Mouse (Mus musculus): ENCODE results near the gene Dlgap1. TPM values are rescaled to one million over a fixed set of nuclear protein-coding genes. Genes with fewer than 3 reads are reported as not detected.

Gene Dlgap1
- polyA plus RNA-seq, 1 experiment = 0.06 TPM

- H3K27ac ChIP-seq (ENCODE audit: insufficient read depth, low read length) = no peak overlapping the region
- WGBS = 60% methylated on average over 2 of the region's 2 CpGs
- TF ChIP-seq CTCF (IDR thresholded peaks at IDR 0.05; ENCODE audit: extremely low read depth, insufficient read depth, insufficient read length, insufficient replicate concordance) (no peak), POLR2A (IDR thresholded peaks at IDR 0.05; ENCODE audit: low read depth, low read length) (no peak)
These were observed 333.8 kb downstream of the Dlgap1 start for GRCm38 (mm10) chr17:70302656-70303055.

GRCm38 (mm10) chr17:70305021-70305420, 336.1 kb downstream of the Dlgap1 start:
- 71% methylated on average over 5 of the region's 5 CpGs for WGBS
- DNase-seq (ENCODE audit: low read depth in 1 of 2, low spot score in 2 of 2) = no peak

More at GRCm38 (mm10) chr17:70302656-70303055, 333.8 kb downstream of the Dlgap1 start:
- Histone ChIP-seq H3K27me3 (ENCODE audit: control insufficient read depth, insufficient read depth, low read length) (no peaks in the 10 kb centered on the region), H3K36me3 (ENCODE audit: control insufficient read depth, insufficient read depth, low read length) (no peaks in the 10 kb centered on the region), H3K4me3 (ENCODE audit: extremely low read depth, insufficient read depth, insufficient read length) (no peak overlapping the region), H3K4me1 (ENCODE audit: control insufficient read depth, insufficient read depth, insufficient read length) (no peaks in the 10 kb centered on the region)
- DNase-seq (ENCODE audit: low read depth in 1 of 2, low spot score in 2 of 2) = no peak

GRCm38 (mm10) chr17:70307418-70308176, 338.7 kb downstream of the Dlgap1 start:
- Histone ChIP-seq H3K36me3 (ENCODE audit: control insufficient read depth, insufficient read depth, low read length) (no peaks in the 10 kb centered on the region), H3K4me3 (ENCODE audit: extremely low read depth, insufficient read depth, insufficient read length) (no peak overlapping the region), H3K27me3 (ENCODE audit: control insufficient read depth, insufficient read depth, low read length) (no peaks in the 10 kb centered on the region), H3K4me1 (ENCODE audit: control insufficient read depth, insufficient read depth, insufficient read length) (no peaks in the 10 kb centered on the region), H3K27ac (ENCODE audit: insufficient read depth, low read length) (no peak overlapping the region)
- no peak for TF ChIP-seq CTCF (IDR thresholded peaks at IDR 0.05; ENCODE audit: extremely low read depth, insufficient read depth, insufficient read length, insufficient replicate concordance)
- no peak for TF ChIP-seq POLR2A (IDR thresholded peaks at IDR 0.05; ENCODE audit: low read depth, low read length)
- no peak for DNase-seq (ENCODE audit: low read depth in 1 of 2, low spot score in 2 of 2)
- 86% methylated on average over 11 of the region's 11 CpGs for WGBS

More at GRCm38 (mm10) chr17:70305021-70305420, 336.1 kb downstream of the Dlgap1 start:
- no peak for TF ChIP-seq CTCF (IDR thresholded peaks at IDR 0.05; ENCODE audit: extremely low read depth, insufficient read depth, insufficient read length, insufficient replicate concordance)
- TF ChIP-seq POLR2A (IDR thresholded peaks at IDR 0.05; ENCODE audit: low read depth, low read length) = no peak
- Histone ChIP-seq H3K27me3 (ENCODE audit: control insufficient read depth, insufficient read depth, low read length) (no peaks in the 10 kb centered on the region), H3K4me1 (ENCODE audit: control insufficient read depth, insufficient read depth, insufficient read length) (no peaks in the 10 kb centered on the region), H3K36me3 (ENCODE audit: control insufficient read depth, insufficient read depth, low read length) (no peaks in the 10 kb centered on the region), H3K27ac (ENCODE audit: insufficient read depth, low read length) (no peak overlapping the region), H3K4me3 (ENCODE audit: extremely low read depth, insufficient read depth, insufficient read length) (no peak overlapping the region)

- 84% methylated on average over 22 of the region's 22 CpGs for WGBS
- TF ChIP-seq POLR2A (IDR thresholded peaks at IDR 0.05; ENCODE audit: low read depth, low read length) (no peak), CTCF (IDR thresholded peaks at IDR 0.05; ENCODE audit: extremely low read depth, insufficient read depth, insufficient read length, insufficient replicate concordance) (no peak)
- Histone ChIP-seq H3K36me3 (ENCODE audit: control insufficient read depth, insufficient read depth, low read length) (no peaks in the 10 kb centered on the region), H3K27ac (ENCODE audit: insufficient read depth, low read length) (no peak overlapping the region), H3K4me1 (ENCODE audit: control insufficient read depth, insufficient read depth, insufficient read length) (no peaks in the 10 kb centered on the region), H3K4me3 (ENCODE audit: extremely low read depth, insufficient read depth, insufficient read length) (no peak overlapping the region), H3K27me3 (ENCODE audit: control insufficient read depth, insufficient read depth, low read length) (no peaks in the 10 kb centered on the region)
- DNase-seq (ENCODE audit: low read depth in 1 of 2, low spot score in 2 of 2) = no peak
These were observed 339.7 kb downstream of the Dlgap1 start for GRCm38 (mm10) chr17:70308364-70309231.

GRCm38 (mm10) chr17:70316327-70316726, 347.5 kb downstream of the Dlgap1 start:
- 76% methylated on average over 5 of the region's 5 CpGs for WGBS
- H3K27ac ChIP-seq (ENCODE audit: insufficient read depth, low read length) = no peak overlapping the region

GRCm38 (mm10) chr17:70317779-70318178, 348.9 kb downstream of the Dlgap1 start:
- Histone ChIP-seq H3K4me3 (ENCODE audit: extremely low read depth, insufficient read depth, insufficient read length) (no peak overlapping the region), H3K4me1 (ENCODE audit: control insufficient read depth, insufficient read depth, insufficient read length) (no peaks in the 10 kb centered on the region), H3K27me3 (ENCODE audit: control insufficient read depth, insufficient read depth, low read length) (no peaks in the 10 kb centered on the region), H3K27ac (ENCODE audit: insufficient read depth, low read length) (no peak overlapping the region), H3K36me3 (ENCODE audit: control insufficient read depth, insufficient read depth, low read length) (no peaks in the 10 kb centered on the region)
- 83% methylated on average over 7 of the region's 7 CpGs for WGBS
- no peak for DNase-seq (ENCODE audit: low read depth in 1 of 2, low spot score in 2 of 2)
- TF ChIP-seq POLR2A (IDR thresholded peaks at IDR 0.05; ENCODE audit: low read depth, low read length) (no peak), CTCF (IDR thresholded peaks at IDR 0.05; ENCODE audit: extremely low read depth, insufficient read depth, insufficient read length, insufficient replicate concordance) (no peak)

More at GRCm38 (mm10) chr17:70316327-70316726, 347.5 kb downstream of the Dlgap1 start:
- TF ChIP-seq CTCF (IDR thresholded peaks at IDR 0.05; ENCODE audit: extremely low read depth, insufficient read depth, insufficient read length, insufficient replicate concordance) (no peak), POLR2A (IDR thresholded peaks at IDR 0.05; ENCODE audit: low read depth, low read length) (no peak)
- Histone ChIP-seq H3K4me3 (ENCODE audit: extremely low read depth, insufficient read depth, insufficient read length) (no peak overlapping the region), H3K36me3 (ENCODE audit: control insufficient read depth, insufficient read depth, low read length) (no peaks in the 10 kb centered on the region), H3K4me1 (ENCODE audit: control insufficient read depth, insufficient read depth, insufficient read length) (no peaks in the 10 kb centered on the region), H3K27me3 (ENCODE audit: control insufficient read depth, insufficient read depth, low read length) (no peaks in the 10 kb centered on the region)
- no peak for DNase-seq (ENCODE audit: low read depth in 1 of 2, low spot score in 2 of 2)

Data from spleen, adult 2 months (tissue).